Mouse (Mus musculus) forebrain, embryonic 14.5 days (tissue): ENCODE measurements around the gene Ddost. TPM values are rescaled to one million over a fixed set of nuclear protein-coding genes. Genes with fewer than 3 reads are reported as not detected.
A peak's percentile ranks its signal among the peaks of the same experiment; 100 is the strongest.

ENCODE experiments used
- ATAC-seq: fragments of 200-750 bp; cut with Nextera tagmentation; 2 replicates; pipeline ENCODE4 v1.8.0; 2017; ENCODE audit warnings: mild to moderate bottlenecking, moderate library complexity
- DNase-seq: peaks from one replicate; pipeline ENCODE4 v3.0.0-alpha.2; 2015; ENCODE audit warnings: low spot score
- H3K27ac ChIP-seq: fragments of 300-500 bp; sonication (generic); 2 replicates; pipeline ENCODE4 v1.5.1; 2014; ENCODE audit warnings: low read depth, mild to moderate bottlenecking, control low read depth, low read length, moderate library complexity
- H3K27me3 ChIP-seq: fragments of 300-500 bp; sonication (generic); replicated peaks from 2 replicates; pipeline ENCODE4 v1.6.1; 2014; ENCODE audit warnings: low read length, control low read depth, mixed read lengths; ENCODE audit not compliant: control insufficient read depth, insufficient read depth
- H3K36me3 ChIP-seq: fragments of 300-500 bp; sonication (generic); 2 replicates; pipeline ENCODE4 v1.6.1; 2014; ENCODE audit warnings: low read length, control low read depth; ENCODE audit not compliant: control insufficient read depth, insufficient read depth
- H3K4me1 ChIP-seq: fragments of 300-500 bp; sonication (generic); 2 replicates; pipeline ENCODE4 v1.6.1; 2014; ENCODE audit warnings: antibody characterized with exemption, low read length, control low read depth; ENCODE audit not compliant: control insufficient read depth, insufficient read depth
- H3K4me2 ChIP-seq: fragments of 300-500 bp; sonication (generic); 2 replicates; pipeline ENCODE4 v1.6.1; 2014; ENCODE audit warnings: mild to moderate bottlenecking, control low read depth, low read length
- H3K4me3 ChIP-seq: fragments of 300-500 bp; sonication (generic); 2 replicates; pipeline ENCODE4 v1.5.1; 2014; ENCODE audit warnings: low read depth, low read length, control low read depth
- H3K9ac ChIP-seq: fragments of 300-500 bp; sonication (generic); 2 replicates; pipeline ENCODE4 v1.6.1; 2014; ENCODE audit warnings: mild to moderate bottlenecking, low read length, control low read depth, moderate library complexity
- H3K9me3 ChIP-seq: fragments of 300-500 bp; sonication (generic); replicated peaks from 2 replicates; pipeline ENCODE4 v1.6.1; 2016; ENCODE audit warnings: low read length, control low read depth, mixed read lengths; ENCODE audit not compliant: control insufficient read depth
- WGBS: fragments of 180-500 bp; shearing (Covaris S2); extraction: QIAGEN DNeasy Blood & Tissue Kit; methylation state at CpG from one replicate; pipeline ENCODE4 v1.1.7; 2014; 5-methylcytosine and 5-hydroxymethylcytosine counted together
- polyA plus RNA-seq: library from polyadenylated mRNA; unstranded; fragments of >200 nt; fragmentation: Nextera tagmentation; extraction: Ambion mirVana; gene quantifications from 2 replicates; pipeline ENCODE4 v1.2.1, GENCODE M21; 2014

The Ddost gene
- polyA plus RNA-seq, 1 experiment from 2014 or later = 182 TPM

GRCm38 (mm10) chr4:138307025-138307424 lies 2.5 kb downstream of the Ddost start:
- H3K27me3 ChIP-seq = no peaks in the 10 kb centered on the region
- H3K4me3 ChIP-seq = no peak overlapping the region
- 73% methylated on average over 3 of the region's 3 CpGs for WGBS
- no peak overlapping the region for H3K4me2 ChIP-seq
- DNase-seq = no peak
- no peak overlapping the region for H3K9ac ChIP-seq
- no peak for ATAC-seq
- peaks cover 10% of the 10 kb centered on the region for H3K4me1 ChIP-seq
- H3K9me3 ChIP-seq = no peaks in the 10 kb centered on the region
- no peak overlapping the region for H3K27ac ChIP-seq
- peaks cover 48% of the 10 kb centered on the region for H3K36me3 ChIP-seq

- Histone ChIP-seq H3K4me1 (peaks cover 10% of the 10 kb centered on the region), H3K4me3 (no peak overlapping the region), H3K27me3 (no peaks in the 10 kb centered on the region), H3K4me2 (no peak overlapping the region), H3K9me3 (no peaks in the 10 kb centered on the region), H3K9ac (no peak overlapping the region), H3K36me3 (peaks cover 55% of the 10 kb centered on the region), H3K27ac (no peak overlapping the region)
- DNase-seq (no peak), ATAC-seq (no peak)
- WGBS = 82% methylated on average over 12 of the region's 12 CpGs
Observed at GRCm38 (mm10) chr4:138307739-138308138, 3.2 kb downstream of the Ddost start.

GRCm38 (mm10) chr4:138310311-138310910 lies 5.9 kb downstream of the Ddost start:
- peaks cover 82% of the 10 kb centered on the region for H3K36me3 ChIP-seq
- H3K4me3 ChIP-seq = no peak overlapping the region
- no peak overlapping the region for H3K4me2 ChIP-seq
- no peaks in the 10 kb centered on the region for H3K27me3 ChIP-seq
- whole genome bisulfite sequencing = 95% methylated on average over 19 of the region's 19 CpGs
- H3K4me1 ChIP-seq = peaks cover 5% of the 10 kb centered on the region
- ATAC-seq (no peak), DNase-seq (no peak)
- H3K9me3 ChIP-seq = no peaks in the 10 kb centered on the region
- H3K27ac ChIP-seq = no peak overlapping the region
- no peak overlapping the region for H3K9ac ChIP-seq

GRCm38 (mm10) chr4:138311595-138311994 lies 7.1 kb downstream of the Ddost start:
- WGBS = 63% methylated on average over 8 of the region's 8 CpGs
- no peak overlapping the region for H3K4me2 ChIP-seq
- no peak overlapping the region for H3K4me3 ChIP-seq
- no peaks in the 10 kb centered on the region for H3K4me1 ChIP-seq
- H3K9ac ChIP-seq = no peak overlapping the region
- peaks cover 92% of the 10 kb centered on the region for H3K36me3 ChIP-seq
- peak; percentile 40; the same call in 1 of the 2 replicates for ATAC-seq
- no peaks in the 10 kb centered on the region for H3K27me3 ChIP-seq
- DNase-seq = no peak
- no peak overlapping the region for H3K27ac ChIP-seq
- no peaks in the 10 kb centered on the region for H3K9me3 ChIP-seq

- Histone ChIP-seq H3K27ac (no peak overlapping the region), H3K4me3 (no peak overlapping the region), H3K9ac (no peak overlapping the region), H3K27me3 (no peaks in the 10 kb centered on the region), H3K36me3 (peaks cover 93% of the 10 kb centered on the region), H3K4me2 (no peak overlapping the region), H3K4me1 (no peaks in the 10 kb centered on the region), H3K9me3 (no peaks in the 10 kb centered on the region)
- ATAC-seq = no peak
- 90% methylated on average over 3 of the region's 3 CpGs for WGBS
- no peak for DNase-seq
Observed at GRCm38 (mm10) chr4:138312105-138312504, 7.6 kb downstream of the Ddost start.

GRCm38 (mm10) chr4:138313021-138313420 lies 8.5 kb downstream of the Ddost start:
- Histone ChIP-seq H3K4me3 (no peak overlapping the region), H3K4me1 (no peaks in the 10 kb centered on the region), H3K36me3 (peaks cover 90% of the 10 kb centered on the region), H3K9ac (no peak overlapping the region), H3K27ac (no peak overlapping the region), H3K27me3 (no peaks in the 10 kb centered on the region), H3K4me2 (no peak overlapping the region), H3K9me3 (no peaks in the 10 kb centered on the region)
- 90% methylated on average over 11 of the region's 11 CpGs for WGBS
- ATAC-seq (no peak), DNase-seq (no peak)

- 89% methylated on average over 4 of the region's 4 CpGs for WGBS
Observed at GRCm38 (mm10) chr4:138313795-138314194, 9.3 kb downstream of the Ddost start.

GRCm38 (mm10) chr4:138315781-138316180 lies 11.3 kb downstream of the Ddost start:
- Histone ChIP-seq H3K4me3 (no peak overlapping the region), H3K27me3 (no peaks in the 10 kb centered on the region), H3K9ac (no peak overlapping the region), H3K4me2 (no peak overlapping the region), H3K4me1 (no peaks in the 10 kb centered on the region), H3K36me3 (peaks cover 74% of the 10 kb centered on the region), H3K27ac (no peak overlapping the region), H3K9me3 (no peaks in the 10 kb centered on the region)
- WGBS = 71% methylated on average over 9 of the region's 9 CpGs
- ATAC-seq (no peak), DNase-seq (no peak)

More at GRCm38 (mm10) chr4:138313795-138314194, 9.3 kb downstream of the Ddost start:
- H3K4me3 ChIP-seq = no peak overlapping the region
- no peak overlapping the region for H3K27ac ChIP-seq
- ATAC-seq (no peak), DNase-seq (no peak)
- H3K9ac ChIP-seq = no peak overlapping the region
- no peaks in the 10 kb centered on the region for H3K27me3 ChIP-seq
- H3K36me3 ChIP-seq = peaks cover 82% of the 10 kb centered on the region
- no peak overlapping the region for H3K4me2 ChIP-seq
- H3K4me1 ChIP-seq = no peaks in the 10 kb centered on the region
- H3K9me3 ChIP-seq = no peaks in the 10 kb centered on the region

- 87% methylated on average over 6 of the region's 6 CpGs for WGBS
- peaks cover 68% of the 10 kb centered on the region for H3K36me3 ChIP-seq
Observed at GRCm38 (mm10) chr4:138316369-138316768, 11.8 kb downstream of the Ddost start.

More at GRCm38 (mm10) chr4:138316369-138316768, 11.8 kb downstream of the Ddost start:
- no peaks in the 10 kb centered on the region for H3K4me1 ChIP-seq
- H3K9ac ChIP-seq = no peak overlapping the region
- no peak for DNase-seq
- H3K9me3 ChIP-seq = no peaks in the 10 kb centered on the region
- no peaks in the 10 kb centered on the region for H3K27me3 ChIP-seq
- H3K27ac ChIP-seq = no peak overlapping the region
- ATAC-seq = no peak
- no peak overlapping the region for H3K4me3 ChIP-seq
- no peak overlapping the region for H3K4me2 ChIP-seq
